Mouse (Mus musculus) activated CD4-positive, CD25-positive, alpha-beta regulatory T cell, adult 4 months (primary cell): Measurements from ENCODE around the gene Fam178b. TPM values are rescaled to one million over a fixed set of nuclear protein-coding genes. Genes with fewer than 3 reads are reported as not detected.
A peak's percentile ranks its signal among the peaks of the same experiment; 100 is the strongest.

Source experiments
- ATAC-seq: one replicate; pipeline ENCODE4 v1.8.0; 2017
- polyA plus RNA-seq, 2 experiments: library from polyadenylated mRNA; unstranded; fragments of 100-300 nt; shearing (Covaris generic); gene quantifications; one replicate each; pipeline ENCODE4 v1.2.1; 2017

Gene Fam178b
- polyA plus RNA-seq, 2 experiments from 2014 or later, result not detected

DNA sequence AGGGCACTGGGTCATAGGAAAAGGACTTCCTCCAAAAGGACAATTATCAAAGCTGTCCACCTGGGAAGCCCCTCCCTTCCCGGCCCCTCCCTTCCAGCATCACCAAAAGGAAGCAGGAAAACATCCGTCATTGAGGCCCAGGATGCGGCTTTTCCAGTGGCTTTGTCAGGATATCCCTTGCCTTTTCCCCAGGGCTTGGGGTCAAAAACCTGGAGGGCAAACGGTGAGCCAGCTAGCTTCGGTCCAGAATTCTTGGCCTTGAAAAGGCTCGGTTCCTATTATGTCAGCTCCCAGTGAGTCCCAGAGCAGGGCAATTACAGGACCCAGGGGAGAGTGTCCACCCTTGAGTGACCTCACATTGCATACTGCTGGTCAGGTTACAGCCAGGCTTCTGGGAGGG lies 122.1 kb downstream of the Fam178b start:
- no peak for ATAC-seq

- no peak for ATAC-seq
Measured at GRCm38 (mm10) chr1:36559888-36560287, 123.1 kb downstream of the Fam178b start.

DNA sequence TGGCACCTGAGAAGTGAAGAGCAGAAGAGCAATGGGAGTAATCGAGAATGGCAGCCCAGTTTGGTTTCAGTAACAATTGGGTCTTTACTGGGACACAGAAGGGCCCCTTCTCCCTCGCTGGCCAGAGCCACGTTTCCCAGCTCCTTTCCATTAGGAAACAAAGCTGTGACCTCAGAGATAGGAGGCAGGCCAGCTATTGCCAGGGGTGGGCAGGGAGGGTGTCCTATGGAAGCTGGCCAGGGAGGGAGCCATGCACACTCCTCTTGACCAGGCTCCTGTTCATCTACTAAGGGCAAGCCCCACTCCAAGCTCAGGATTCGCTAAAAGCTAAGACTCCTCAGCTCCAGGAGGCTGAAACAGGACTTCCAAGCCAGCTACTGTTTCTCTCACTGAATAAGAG lies 123.7 kb downstream of the Fam178b start:
- ATAC-seq, result no peak

DNA sequence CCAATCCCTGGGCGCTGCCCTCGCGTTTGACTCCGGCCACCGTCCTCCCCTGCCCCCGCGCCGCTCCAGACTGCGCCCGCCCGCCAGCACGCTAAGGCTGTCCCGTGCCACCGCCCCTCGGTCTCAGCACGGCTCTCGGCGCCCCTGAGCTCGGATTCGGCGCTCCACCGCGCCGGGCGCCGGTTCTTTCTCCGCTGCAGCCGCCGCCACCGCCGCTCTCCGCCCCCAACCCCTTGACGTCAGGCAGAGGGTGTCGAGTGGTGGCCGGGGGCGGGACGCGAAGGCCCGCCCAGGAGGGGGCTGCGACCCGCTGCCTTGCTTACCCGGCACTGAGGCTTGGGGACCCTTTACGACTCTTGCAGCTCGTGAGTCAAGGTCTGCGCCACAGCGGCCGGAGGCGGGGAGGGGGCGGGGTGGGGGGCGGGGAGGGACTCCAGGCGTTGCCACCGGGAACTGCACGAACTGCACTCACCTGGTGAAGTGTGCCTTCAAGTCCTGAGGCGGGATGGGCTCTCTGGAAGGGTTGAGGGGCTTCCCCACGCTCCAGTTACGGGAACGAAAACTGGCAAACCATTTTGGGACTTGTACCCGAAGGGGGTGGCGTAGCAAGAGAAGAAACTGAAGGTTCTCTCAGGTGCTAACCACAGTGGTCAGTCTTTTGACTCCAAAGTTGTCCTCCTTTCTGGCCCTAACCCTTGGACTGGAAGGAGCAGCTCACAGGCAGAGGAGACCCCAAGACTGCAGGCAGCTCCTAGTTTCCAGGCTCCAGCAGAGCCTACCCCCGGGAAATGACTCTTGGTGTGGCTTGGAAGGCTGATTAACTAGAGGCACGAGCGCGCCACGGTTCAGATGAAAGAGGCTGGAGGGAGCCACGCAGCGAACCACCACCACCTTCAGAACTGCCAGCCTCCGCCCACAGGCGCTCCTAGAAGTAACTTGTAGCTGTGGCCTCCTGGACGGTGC lies 124.7 kb downstream of the Fam178b start, which contains the start of gene Sema4c:
Sema4c (minus strand) TSS at position 319 of the 963 bp plus-strand sequence.
- peak; percentile 44 for ATAC-seq

GRCm38 (mm10) chr1:36557457-36558011 lies 125.4 kb downstream of the Fam178b start:
- ATAC-seq, result no peak

GRCm38 (mm10) chr1:36556553-36557456 lies 126.2 kb downstream of the Fam178b start:
- peak; percentile 45 for ATAC-seq

- ATAC-seq, result no peak
Measured at GRCm38 (mm10) chr1:36555798-36556395, 127.1 kb downstream of the Fam178b start.

DNA sequence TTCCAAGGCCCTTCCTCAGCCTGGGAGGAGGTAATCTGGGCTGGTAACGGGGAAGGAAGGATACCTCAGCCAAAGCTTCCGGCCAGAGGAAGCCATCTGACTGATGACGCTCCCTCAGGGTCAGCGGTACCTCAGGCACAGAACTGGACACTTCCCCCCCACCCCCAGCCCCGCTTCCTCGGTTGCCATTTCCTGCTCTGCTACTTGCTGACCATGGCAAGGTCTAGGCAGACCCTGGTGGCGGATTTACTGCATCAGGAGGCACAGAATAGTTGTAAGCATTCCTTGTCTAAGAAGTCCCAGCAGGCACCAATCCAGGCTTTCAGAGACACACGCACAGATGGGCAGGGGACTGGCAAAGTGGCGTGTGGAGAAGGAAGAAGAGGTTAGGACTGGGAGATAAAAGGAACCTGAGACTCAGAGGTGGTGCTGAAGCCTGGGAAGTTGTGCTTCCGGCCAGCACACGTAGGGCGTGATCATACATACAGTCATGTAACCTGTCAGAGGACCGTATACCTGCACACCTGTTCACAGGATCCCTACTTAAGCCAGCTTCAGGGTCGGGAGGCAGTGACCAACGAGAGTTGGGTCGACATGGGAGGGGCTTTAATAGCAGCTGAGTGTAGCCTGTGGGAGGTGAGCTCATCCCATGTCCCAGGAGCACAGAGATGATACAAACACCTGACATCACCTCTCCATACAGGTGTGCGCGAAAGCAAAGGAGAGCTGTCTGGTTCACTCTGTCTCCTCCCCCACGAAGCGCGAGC lies 128.2 kb downstream of the Fam178b start:
- ATAC-seq, result no peak

DNA sequence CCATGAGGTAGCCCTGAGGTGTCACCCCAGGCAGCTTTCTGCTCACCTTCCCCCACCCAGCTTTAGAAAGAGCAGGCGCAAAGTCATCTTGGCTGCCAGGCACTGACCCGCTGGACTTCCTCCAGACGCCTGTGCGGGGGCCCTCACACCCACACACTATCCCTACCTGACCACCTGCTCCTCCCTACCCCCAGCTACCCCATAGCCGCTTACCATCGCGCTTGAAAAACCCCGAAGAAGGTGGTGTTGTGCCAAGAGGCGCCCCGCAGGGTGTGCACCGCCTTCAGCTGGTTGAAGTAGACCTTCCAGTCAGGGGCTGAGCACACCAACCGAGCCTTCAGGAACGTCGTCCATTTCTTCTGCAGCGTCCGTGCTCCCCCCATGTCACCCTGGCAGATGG lies 130.5 kb downstream of the Fam178b start:
- ATAC-seq, result no peak

DNA sequence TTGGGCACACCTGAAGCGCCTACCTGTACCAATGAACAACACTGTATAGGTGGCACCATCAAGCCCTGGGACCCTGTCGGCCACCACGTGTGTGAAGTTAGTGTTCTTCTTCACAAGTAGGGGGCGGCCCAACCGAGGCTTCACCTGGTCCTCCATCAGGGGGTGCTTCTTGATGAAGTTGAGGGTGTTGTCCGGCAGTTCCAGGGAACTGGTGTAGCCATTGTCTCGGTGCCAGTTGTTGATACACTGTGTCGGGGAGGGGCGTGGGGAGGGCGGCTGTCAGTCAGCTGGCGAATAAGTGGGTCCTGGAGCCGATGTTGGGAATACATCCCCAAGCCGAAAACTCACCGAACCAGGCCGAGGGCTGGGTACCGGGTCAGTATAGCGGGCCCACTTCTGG lies 131.1 kb downstream of the Fam178b start:
- no peak for ATAC-seq

GRCm38 (mm10) chr1:36550075-36550863 lies 132.7 kb downstream of the Fam178b start:
- no peak for ATAC-seq

DNA sequence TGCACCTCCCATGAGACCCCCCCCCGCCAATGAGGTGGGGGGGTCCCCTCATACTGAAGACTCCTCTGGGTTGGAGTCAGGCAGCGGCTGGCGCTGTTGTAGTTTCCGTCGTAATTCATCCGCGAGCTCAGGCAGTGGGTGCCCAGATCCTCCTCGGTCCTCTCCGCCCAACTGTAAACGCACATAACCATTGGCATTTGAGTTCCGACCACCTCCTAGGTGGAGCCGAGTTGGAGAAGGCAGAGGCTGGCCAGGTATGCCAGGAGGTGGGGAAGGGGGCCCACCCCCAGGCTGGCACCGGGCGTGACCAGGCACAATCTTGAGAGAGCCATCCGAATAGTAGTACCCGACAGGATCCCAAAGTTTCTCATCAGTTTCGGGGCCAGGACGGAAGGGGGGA lies 133.5 kb downstream of the Fam178b start:
- ATAC-seq, result no peak

GRCm38 (mm10) chr1:36548771-36549170 lies 134.2 kb downstream of the Fam178b start:
- no peak for ATAC-seq

- no peak for ATAC-seq
Measured at GRCm38 (mm10) chr1:36547981-36548598, 134.9 kb downstream of the Fam178b start.

DNA sequence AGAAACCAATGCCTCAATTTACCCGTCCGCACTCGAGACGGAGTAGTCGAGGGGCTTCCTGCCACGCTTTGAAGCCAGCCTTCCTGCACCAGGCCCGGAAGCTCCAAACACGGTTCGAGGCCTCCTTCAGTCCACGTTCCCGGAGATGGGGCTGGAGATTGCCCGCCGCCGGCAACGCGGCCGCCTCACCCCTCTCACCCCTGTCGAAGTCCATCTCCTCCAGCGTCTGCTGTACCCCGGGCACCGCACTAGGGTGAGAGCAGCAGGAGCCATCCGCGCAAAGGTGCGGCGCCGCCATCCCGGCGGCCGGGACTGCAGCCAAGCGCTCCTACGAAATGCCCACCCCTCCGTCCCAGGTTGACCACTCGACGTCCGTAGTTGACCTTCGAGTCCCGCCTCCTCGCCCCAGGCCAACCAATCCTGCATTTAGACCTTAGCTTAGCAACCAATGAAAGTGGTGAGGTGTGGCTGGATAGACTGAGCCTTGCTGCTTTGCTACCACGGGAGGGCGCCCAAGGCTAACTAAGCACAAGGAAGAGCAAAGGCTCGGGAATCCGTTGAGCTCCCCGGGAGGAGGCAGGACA lies 136.0 kb downstream of the Fam178b start, which contains the start of gene Ankrd39:
Ankrd39 (minus strand) TSS at position 558 of the 584 bp plus-strand sequence.
- ATAC-seq, result peak; percentile 96

DNA sequence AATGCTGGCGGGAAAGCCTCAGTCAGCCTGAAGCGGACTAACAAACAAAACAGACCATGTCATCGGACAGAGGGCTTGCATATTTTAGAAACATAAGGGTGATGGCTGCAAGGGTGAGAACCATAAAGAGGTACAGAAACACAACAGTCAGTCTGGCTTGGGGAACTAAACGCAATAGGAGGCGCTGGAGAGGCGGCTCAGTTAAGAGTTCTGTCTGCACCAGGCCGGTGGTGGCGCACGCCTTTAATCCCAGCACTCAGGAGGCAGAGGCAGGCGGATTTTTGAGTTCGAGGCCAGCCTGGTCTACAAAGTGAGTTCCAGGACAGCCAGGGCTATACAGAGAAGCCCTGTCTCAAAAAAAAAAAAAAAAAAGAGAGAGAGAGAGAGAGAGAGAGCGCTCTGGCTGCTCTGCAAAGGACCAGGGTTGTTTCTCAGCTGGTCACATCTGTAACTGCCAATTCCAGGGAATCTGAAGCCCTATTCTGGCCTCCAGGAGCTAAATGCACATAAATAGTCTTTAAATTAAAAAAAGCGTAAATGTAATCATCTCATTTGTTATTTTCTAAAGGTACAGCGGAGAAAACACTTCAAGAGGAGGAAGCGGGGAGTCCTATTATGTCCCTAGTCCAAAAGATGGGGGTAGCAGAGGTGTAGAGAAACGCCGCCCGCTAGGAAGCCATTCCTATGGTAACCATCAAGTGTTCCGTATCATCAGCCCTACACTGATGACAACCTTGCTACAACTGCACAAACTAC lies 137.0 kb downstream of the Fam178b start:
- no peak for ATAC-seq

GRCm38 (mm10) chr1:36545382-36545781 lies 137.6 kb downstream of the Fam178b start:
- no peak for ATAC-seq

GRCm38 (mm10) chr1:36542925-36543324 lies 140.1 kb downstream of the Fam178b start:
- ATAC-seq, result no peak

DNA sequence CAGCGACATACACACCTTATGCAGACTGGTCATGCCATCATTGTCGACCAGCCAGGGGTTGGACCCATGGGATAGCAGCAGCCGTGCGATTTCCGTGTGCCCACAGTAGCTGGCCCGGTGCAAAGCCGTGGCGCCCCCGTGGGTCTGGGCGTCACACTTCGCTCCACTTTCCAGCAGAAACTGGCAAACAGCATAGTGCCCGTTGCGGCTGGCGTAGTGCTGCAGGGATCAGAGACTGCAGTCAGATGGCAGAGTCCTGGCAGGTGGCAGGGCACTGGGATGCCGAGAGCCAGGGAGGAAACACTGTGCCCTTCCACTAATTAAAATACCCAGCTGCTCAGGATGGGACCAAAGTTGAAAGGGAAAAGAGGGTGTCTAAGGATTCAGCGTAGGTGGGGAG lies 141.1 kb downstream of the Fam178b start:
- ATAC-seq, result no peak
